Mouse (Mus musculus): ENCODE results near the gene Slf2.

DNA sequence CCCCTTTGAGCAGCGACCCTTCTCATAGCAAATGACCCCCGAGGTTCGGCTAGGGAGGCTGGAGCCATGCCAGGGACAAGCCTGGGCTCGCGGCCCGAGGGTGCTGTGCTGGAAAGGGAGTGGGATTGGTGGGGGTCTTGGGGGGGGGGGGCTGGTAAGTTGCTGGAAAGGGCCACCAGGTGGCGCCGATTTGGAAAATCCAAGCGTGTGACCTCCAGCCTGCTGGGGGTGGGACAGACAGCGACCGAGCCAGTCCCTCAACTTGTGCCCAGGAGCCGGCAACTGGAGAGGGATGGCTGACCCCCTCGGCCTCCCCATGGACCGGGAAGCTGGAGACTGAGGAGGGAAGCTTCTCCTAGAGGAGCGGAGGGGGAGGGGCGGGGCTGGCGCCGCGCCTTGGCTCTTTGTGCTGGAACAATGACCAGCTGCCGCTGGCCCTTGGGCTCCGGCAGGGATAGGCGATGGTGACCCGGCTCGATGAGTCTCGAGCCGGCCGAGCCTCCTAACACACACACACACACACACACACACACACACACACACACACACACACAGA is 86.3 kb downstream of the Slf2 start:
- peak; percentile 21; the same call in 1 of the 2 replicates for TF ChIP-seq POLR2A (IDR thresholded peaks at IDR 0.05; ENCODE audit: borderline replicate concordance, extremely low read depth, insufficient read depth, insufficient read length, poor library complexity, severe bottlenecking)
- TF ChIP-seq CTCF (IDR thresholded peaks at IDR 0.05; ENCODE audit: borderline replicate concordance, extremely low read depth, insufficient read depth, insufficient read length), result peak; percentile 56
